Mouse (Mus musculus) liver, adult 2 months (tissue): ENCODE data around the gene Vmn1r21.

ENCODE experiments used
- CTCF ChIP-seq: fragments of 200-500 bp; IDR thresholded peaks from 2 replicates; pipeline ENCODE4 v1.5.1; 2011; ENCODE audit warnings: low read depth, low read length, control low read depth
- POLR2A ChIP-seq: fragments of 200-500 bp; IDR thresholded peaks from 2 replicates; pipeline ENCODE4 v1.6.1; 2011; ENCODE audit warnings: low read length, control low read depth; ENCODE audit not compliant: insufficient read depth; ENCODE audit errors: extremely low read depth

DNA sequence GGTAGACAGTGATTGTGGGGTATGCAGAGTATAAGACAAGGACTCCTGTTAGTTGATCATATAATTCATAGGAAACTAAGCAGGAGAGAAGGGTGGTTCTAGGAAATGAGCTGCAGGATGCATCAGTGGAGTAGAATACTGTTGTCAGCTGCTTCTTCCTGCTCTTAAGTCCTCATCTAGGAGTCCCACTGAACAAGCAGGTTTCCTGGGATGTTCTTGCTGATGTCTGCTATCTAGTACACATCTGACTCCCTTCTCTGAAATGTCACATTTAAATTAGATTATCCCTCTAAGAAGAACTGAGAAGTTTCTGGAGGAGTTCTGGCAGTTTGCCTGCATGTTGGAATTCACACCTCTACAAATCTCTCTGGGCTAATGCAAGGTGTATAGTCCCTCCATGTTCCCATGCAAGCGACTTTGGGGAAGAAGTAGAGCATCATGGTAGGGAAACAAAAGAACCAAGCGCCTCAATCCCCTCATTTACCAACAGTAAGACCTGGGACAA lies 35.7 kb downstream of the Vmn1r21 start:
- TF ChIP-seq POLR2A (no peak), CTCF (no peak)
